Mouse (Mus musculus): ENCODE results near the gene Slc25a47. TPM values are rescaled to one million over a fixed set of nuclear protein-coding genes. Genes with fewer than 3 reads are reported as not detected.

The Slc25a47 gene
- total RNA-seq, 2 experiments from 2014 or later = 12.4 to 13.3 TPM

- intact Hi-C loops (cut with DNase I) = no loop called here
- no peak for DNase-seq
Measured at GRCm38 (mm10) chr12:108857109-108857508, 21.3 kb downstream of the Slc25a47 start.

DNA sequence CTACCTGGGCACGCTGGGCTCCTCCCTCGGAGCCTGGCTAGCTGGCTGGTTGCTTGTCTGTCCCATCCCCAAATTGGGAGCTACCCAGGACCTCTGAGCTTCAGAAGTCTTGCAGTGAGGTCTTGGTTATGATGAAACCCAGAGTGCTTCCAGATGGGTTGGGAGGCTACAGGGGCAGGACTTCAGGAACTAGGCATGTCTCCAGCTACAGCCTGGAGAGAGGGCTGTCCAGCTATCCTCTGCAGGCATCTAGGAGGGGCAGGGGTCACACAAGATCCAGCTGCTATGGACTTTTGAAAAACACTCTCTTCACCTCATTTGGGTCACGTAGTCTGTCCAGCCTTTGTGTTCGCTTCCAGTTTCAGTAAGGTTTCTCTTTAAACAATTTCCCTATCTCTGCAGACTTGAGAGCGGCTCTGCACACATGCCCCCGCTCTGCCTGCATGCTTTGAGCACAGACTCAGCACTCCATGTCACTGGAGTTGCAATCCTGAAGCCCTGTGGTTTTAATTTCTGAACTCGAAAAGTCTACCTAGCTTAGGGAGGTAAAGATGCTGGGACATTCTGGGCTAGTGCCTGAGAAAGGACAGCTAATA lies 21.8 kb downstream of the Slc25a47 start:
- intact Hi-C loops (cut with DNase I) = no loop called here
- no peak for DNase-seq

DNA sequence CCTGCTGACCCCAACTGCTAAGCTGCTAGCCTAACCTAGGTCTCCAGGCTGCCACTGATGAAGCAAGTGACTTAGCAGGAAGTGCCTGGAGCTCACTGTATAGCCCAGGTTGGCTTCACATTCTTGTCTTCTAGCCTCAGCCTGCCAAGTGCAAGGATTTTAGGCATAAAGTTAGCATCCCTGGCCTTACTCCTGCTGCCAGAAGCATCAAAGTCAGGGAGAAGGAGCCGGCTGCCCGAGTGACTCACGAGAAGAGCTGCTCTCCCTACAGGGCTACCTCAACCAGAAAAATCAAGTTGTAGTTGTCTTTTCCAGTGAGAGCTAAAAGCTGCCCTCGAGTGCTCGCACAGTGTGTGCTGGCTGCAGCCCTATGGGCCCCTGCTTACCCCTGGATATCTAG lies 22.6 kb downstream of the Slc25a47 start:
- intact Hi-C loops (cut with DNase I) = no loop called here
- no peak for DNase-seq

GRCm38 (mm10) chr12:108865007-108865494 lies 29.2 kb downstream of the Slc25a47 start:
- intact Hi-C loops (cut with DNase I) = no loop called here
- no peak for DNase-seq

- peak; percentile 26 for DNase-seq
- intact Hi-C loops (cut with DNase I) = no loop called here
Measured at GRCm38 (mm10) chr12:108869575-108869974, 33.7 kb downstream of the Slc25a47 start.

GRCm38 (mm10) chr12:108873122-108873521 lies 37.3 kb downstream of the Slc25a47 start:
- DNase-seq = no peak
- intact Hi-C loops (cut with DNase I) = no loop called here

- DNase-seq = no peak
- intact Hi-C loops (cut with DNase I) = no loop called here
Measured at GRCm38 (mm10) chr12:108879138-108879537, 43.3 kb downstream of the Slc25a47 start.

GRCm38 (mm10) chr12:108880606-108881005 lies 44.8 kb downstream of the Slc25a47 start:
- DNase-seq = no peak

GRCm38 (mm10) chr12:108881192-108881591 lies 45.3 kb downstream of the Slc25a47 start:
- DNase-seq = no peak
- intact Hi-C loops (cut with DNase I) = no loop called here

More at GRCm38 (mm10) chr12:108880606-108881005, 44.8 kb downstream of the Slc25a47 start:
- intact Hi-C loops (cut with DNase I) = no loop called here

- intact Hi-C loops (cut with DNase I) = no loop called here
Measured at GRCm38 (mm10) chr12:108882776-108883175, 46.9 kb downstream of the Slc25a47 start.

GRCm38 (mm10) chr12:108885906-108886305 lies 50.1 kb downstream of the Slc25a47 start:
- no peak for DNase-seq
- intact Hi-C loops (cut with DNase I) = no loop called here

More at GRCm38 (mm10) chr12:108882776-108883175, 46.9 kb downstream of the Slc25a47 start:
- DNase-seq = no peak

- DNase-seq = no peak
- intact Hi-C loops (cut with DNase I) = no loop called here
Measured at GRCm38 (mm10) chr12:108887077-108887476, 51.2 kb downstream of the Slc25a47 start.

DNA sequence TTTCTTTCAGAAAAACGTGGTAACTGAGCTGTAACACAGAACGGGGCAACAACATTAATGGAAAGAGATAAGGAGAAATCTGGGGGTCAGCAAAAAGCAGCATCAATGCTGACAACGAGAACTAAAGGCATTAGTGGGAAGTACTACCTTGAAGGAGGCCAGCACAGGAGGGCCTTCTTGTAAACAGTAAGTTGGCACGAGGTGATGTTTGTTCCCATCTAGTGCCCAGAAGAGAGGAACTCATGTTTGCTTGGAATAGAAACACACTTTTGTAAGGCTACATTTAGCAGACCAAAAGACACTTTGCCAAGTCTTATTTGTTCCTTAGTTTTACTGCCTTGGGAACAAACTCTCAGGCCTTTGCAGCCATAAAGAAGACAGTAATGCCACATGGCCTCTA lies 52.8 kb downstream of the Slc25a47 start:
- DNase-seq = no peak
- intact Hi-C loops (cut with DNase I) = no loop called here

DNA sequence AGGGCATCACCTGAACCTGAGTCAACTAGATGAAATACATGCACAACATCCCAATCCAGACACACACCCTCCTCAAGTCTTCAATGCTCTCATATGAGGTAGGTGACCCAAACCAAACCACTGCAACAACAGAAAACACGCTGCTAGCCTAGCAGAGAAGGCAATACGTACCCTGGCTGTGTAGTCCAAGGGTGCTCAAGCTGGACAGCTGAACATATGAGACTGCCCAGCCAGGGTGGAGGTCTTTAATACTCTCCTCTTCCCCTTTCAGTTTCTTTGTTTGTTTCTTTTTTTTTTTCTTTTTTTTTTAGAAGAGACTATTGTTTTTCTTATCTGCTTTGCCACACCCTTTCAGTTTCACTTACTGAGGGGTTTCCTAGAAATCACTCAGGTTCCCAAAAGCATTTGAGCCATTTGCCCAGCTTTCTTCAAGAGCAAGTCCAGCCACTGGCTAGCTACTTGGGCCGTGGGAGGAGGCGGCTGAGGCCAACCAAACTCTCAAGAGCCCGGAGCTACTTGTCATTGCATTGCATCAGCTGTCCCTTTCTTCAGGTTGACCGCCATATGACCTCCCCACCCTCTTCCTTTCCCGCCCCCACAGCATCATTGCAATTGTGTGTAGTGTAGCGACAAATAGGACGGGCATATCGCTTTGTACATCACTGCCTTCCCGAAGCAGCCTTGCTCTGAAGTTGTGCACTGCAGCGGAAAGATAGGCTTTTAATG lies 57.3 kb downstream of the Slc25a47 start, which contains the start of gene Wdr25:
Gene Wdr25, plus strand, starts transcription at position 643 of the 726 bp plus-strand sequence.
- intact Hi-C loops (cut with DNase I) = no loop called here
- no peak for DNase-seq

- DNase-seq = peak; percentile 96
- intact Hi-C loops (cut with DNase I) = no loop called here
Measured at GRCm38 (mm10) chr12:108893715-108894431, 58.0 kb downstream of the Slc25a47 start, which contains the start of gene Wars. Gene Wars, minus strand, starts transcription at chr12:108894174.

DNA sequence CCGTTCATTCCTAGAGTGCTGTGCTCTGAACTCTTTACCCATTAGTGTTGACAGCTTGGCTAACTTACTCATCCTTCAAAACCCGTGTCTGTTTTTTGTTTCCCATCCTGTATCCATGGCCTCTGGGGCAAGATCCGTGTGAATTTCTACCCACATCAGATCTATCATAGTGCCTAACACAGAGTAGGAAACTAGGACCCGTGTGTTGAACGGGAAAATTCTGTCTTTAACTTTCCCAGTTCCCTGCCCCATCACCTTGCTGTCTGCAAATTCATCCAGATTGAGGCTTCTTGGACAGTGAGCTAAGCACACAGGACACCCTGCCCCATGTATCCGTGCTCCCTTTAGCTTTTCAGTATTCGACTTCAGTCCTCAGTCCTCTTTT lies 58.6 kb downstream of the Slc25a47 start:
- no peak for DNase-seq
- intact Hi-C loops (cut with DNase I) = no loop called here

DNA sequence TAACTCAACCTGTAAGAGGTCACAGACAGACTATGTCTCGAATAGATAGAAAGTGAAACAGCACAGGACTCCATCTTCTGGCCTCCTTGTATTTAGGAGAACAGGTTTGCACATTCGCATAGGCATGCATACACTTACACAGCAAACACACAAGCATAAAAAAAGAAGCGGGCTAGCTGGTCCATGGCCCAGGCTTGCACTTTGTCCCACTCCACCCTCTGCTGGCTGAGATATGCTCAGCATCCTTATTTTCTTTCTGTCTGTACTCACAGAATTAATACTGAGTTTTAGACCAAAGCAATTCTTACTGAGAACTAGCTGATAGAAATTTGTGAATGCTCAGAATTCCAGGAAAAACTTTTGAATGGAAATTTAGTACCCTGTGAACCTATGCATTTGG lies 60.2 kb downstream of the Slc25a47 start:
- DNase-seq = no peak
- intact Hi-C loops (cut with DNase I) = no loop called here

DNA sequence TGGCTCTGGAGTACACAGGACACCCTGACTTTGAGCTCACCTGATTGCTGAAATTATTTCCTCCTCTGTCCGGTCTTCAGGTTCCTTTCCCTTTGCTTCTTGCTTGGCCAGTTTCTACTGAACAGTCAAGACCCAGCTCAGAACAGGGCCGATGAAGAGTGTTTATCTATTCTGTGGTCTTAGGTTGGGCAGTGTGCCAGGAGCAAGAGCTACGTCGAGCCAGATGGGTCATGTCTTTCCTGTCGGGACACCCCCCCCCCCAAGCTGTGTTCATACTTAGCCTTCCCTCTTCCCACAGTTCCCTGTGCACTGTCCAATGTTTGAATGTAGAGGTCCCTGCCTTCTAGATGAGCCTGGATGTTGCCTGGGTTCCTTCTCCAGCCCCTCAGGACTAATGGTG lies 65.5 kb downstream of the Slc25a47 start:
- intact Hi-C loops (cut with DNase I) = loop anchor here (5.0 kb wide), 3 partner anchors 491 to 1496 kb away; no protein-coding TSS in a partner anchor
- DNase-seq = no peak

DNA sequence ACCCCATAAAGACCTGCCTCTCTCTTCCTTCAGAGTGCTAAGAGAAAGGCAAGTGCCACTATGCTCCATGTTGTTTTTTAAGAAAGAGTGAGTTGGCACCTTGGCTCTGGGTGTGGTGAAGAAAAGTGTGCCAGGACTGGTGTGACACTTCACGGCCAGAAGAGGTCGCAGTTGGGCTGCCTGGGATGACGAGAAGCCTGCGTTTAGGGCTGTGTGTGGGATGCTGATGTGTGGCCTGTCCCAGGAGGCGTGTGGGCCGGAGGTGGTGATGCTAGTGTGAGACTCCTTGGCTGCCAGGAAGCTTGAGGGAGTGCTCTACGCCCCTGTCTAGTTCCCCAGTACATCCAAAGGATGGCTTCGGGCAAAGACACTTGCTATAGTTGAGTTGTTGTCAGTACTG lies 67.1 kb downstream of the Slc25a47 start:
- intact Hi-C loops (cut with DNase I) = loop anchor here (5.0 kb wide), 3 partner anchors 489 to 1494 kb away; no protein-coding TSS in a partner anchor
- peak; percentile 58 for DNase-seq

GRCm38 (mm10) chr12:108903600-108904275 lies 67.9 kb downstream of the Slc25a47 start:
- peak; percentile 74 for DNase-seq
- intact Hi-C loops (cut with DNase I) = loop anchor here (5.0 kb wide), 3 partner anchors 489 to 1494 kb away; no protein-coding TSS in a partner anchor

Measured in left cerebral cortex, postnatal 4 days (tissue).